Mouse (Mus musculus) thymus, postnatal 4 days (tissue): ENCODE measurements around the gene Chil1.

Source experiments
- DNase-seq: peaks from one replicate; pipeline ENCODE4 v3.0.0; 2021

The Chil1 gene

GRCm38 (mm10) chr1:134182025-134182424, at the start of gene Chil1:
Chil1 (plus strand) TSS chr1:134182176.
- DNase-seq, result no peak

- no peak for DNase-seq
Measured at GRCm38 (mm10) chr1:134133316-134133715, 48.7 kb upstream of the Chil1 start.

GRCm38 (mm10) chr1:134136351-134136750, 45.6 kb upstream of the Chil1 start:
- no peak for DNase-seq

- DNase-seq, result no peak
Measured at GRCm38 (mm10) chr1:134138424-134138823, 43.6 kb upstream of the Chil1 start.

- DNase-seq, result no peak
Measured at GRCm38 (mm10) chr1:134142363-134142794, 39.6 kb upstream of the Chil1 start.

- no peak for DNase-seq
Measured at GRCm38 (mm10) chr1:134146066-134146465, 35.9 kb upstream of the Chil1 start.

GRCm38 (mm10) chr1:134150076-134150475, 31.9 kb upstream of the Chil1 start:
- no peak for DNase-seq

GRCm38 (mm10) chr1:134150745-134151144, 31.2 kb upstream of the Chil1 start:
- no peak for DNase-seq

GRCm38 (mm10) chr1:134151655-134152412, 30.1 kb upstream of the Chil1 start:
- peak; percentile 71 for DNase-seq

- DNase-seq, result no peak
Measured at GRCm38 (mm10) chr1:134152626-134153590, 29.1 kb upstream of the Chil1 start.

- no peak for DNase-seq
Measured at GRCm38 (mm10) chr1:134154121-134154520, 27.9 kb upstream of the Chil1 start.

- no peak for DNase-seq
Measured at GRCm38 (mm10) chr1:134154655-134155054, 27.3 kb upstream of the Chil1 start.

GRCm38 (mm10) chr1:134160404-134160803, 21.6 kb upstream of the Chil1 start:
- DNase-seq, result no peak

GRCm38 (mm10) chr1:134161399-134161798, 20.6 kb upstream of the Chil1 start:
- no peak for DNase-seq

GRCm38 (mm10) chr1:134162510-134163225, 19.3 kb upstream of the Chil1 start:
- DNase-seq, result no peak

GRCm38 (mm10) chr1:134163476-134163875, 18.5 kb upstream of the Chil1 start:
- DNase-seq, result no peak

- no peak for DNase-seq
Measured at GRCm38 (mm10) chr1:134164454-134164853, 17.5 kb upstream of the Chil1 start.

GRCm38 (mm10) chr1:134166547-134166946, 15.4 kb upstream of the Chil1 start:
- DNase-seq, result no peak

- DNase-seq, result no peak
Measured at GRCm38 (mm10) chr1:134167416-134168305, 14.3 kb upstream of the Chil1 start.

- no peak for DNase-seq
Measured at GRCm38 (mm10) chr1:134168567-134168966, 13.4 kb upstream of the Chil1 start.

- DNase-seq, result no peak
Measured at GRCm38 (mm10) chr1:134168985-134169697, 12.8 kb upstream of the Chil1 start.
